Mouse (Mus musculus): ENCODE data around the gene Gm3233.
"Not testable (repeated sequence)": the region's sequence is repeated elsewhere in the genome, so short reads cannot be mapped to it uniquely, and the experiment has no call there.

Gene Gm3233

GRCm38 (mm10) chr10:77759582-77759981, at the start of gene Gm3233:
TSS of gene Gm3233 (minus strand) at chr10:77759682.
- not testable (repeated sequence) for ATAC-seq (ENCODE audit: insufficient number of reproducible peaks, low FRiP score, low TSS enrichment)

GRCm38 (mm10) chr10:77804095-77804494, 44.6 kb upstream of the Gm3233 start:
- ATAC-seq (ENCODE audit: insufficient number of reproducible peaks, low FRiP score, low TSS enrichment), result no peak

GRCm38 (mm10) chr10:77798921-77799508, 39.5 kb upstream of the Gm3233 start, which contains the start of gene Gm19668:
TSS of gene Gm19668 (minus strand) at chr10:77799133.
- no peak for ATAC-seq (ENCODE audit: insufficient number of reproducible peaks, low FRiP score, low TSS enrichment)

- ATAC-seq (ENCODE audit: insufficient number of reproducible peaks, low FRiP score, low TSS enrichment), result not testable (repeated sequence)
These were observed 38.9 kb upstream of the Gm3233 start for GRCm38 (mm10) chr10:77798164-77798920.

GRCm38 (mm10) chr10:77797677-77798076, 38.2 kb upstream of the Gm3233 start:
- ATAC-seq (ENCODE audit: insufficient number of reproducible peaks, low FRiP score, low TSS enrichment), result no peak

GRCm38 (mm10) chr10:77794976-77795375, 35.5 kb upstream of the Gm3233 start, which contains the start of gene Gm9639:
TSS of gene Gm9639 (minus strand) at chr10:77795076.
- no peak for ATAC-seq (ENCODE audit: insufficient number of reproducible peaks, low FRiP score, low TSS enrichment)

GRCm38 (mm10) chr10:77788621-77789020, 29.1 kb upstream of the Gm3233 start:
- no peak for ATAC-seq (ENCODE audit: insufficient number of reproducible peaks, low FRiP score, low TSS enrichment)

- not testable (repeated sequence) for ATAC-seq (ENCODE audit: insufficient number of reproducible peaks, low FRiP score, low TSS enrichment)
These were observed 28.4 kb upstream of the Gm3233 start, which contains the start of gene Gm7137 for GRCm38 (mm10) chr10:77787876-77788275. TSS of gene Gm7137 (minus strand) at chr10:77788200.

- ATAC-seq (ENCODE audit: insufficient number of reproducible peaks, low FRiP score, low TSS enrichment), result not testable (repeated sequence)
These were observed 23.9 kb upstream of the Gm3233 start for GRCm38 (mm10) chr10:77783396-77783795.

GRCm38 (mm10) chr10:77782442-77782841, 23.0 kb upstream of the Gm3233 start, which contains the start of gene Gm3250:
TSS of gene Gm3250 (minus strand) at chr10:77782542.
- not testable (repeated sequence) for ATAC-seq (ENCODE audit: insufficient number of reproducible peaks, low FRiP score, low TSS enrichment)

GRCm38 (mm10) chr10:77776844-77777243, 17.4 kb upstream of the Gm3233 start, which contains the start of gene Gm7138:
TSS of gene Gm7138 (minus strand) at chr10:77776944.
- not testable (repeated sequence) for ATAC-seq (ENCODE audit: insufficient number of reproducible peaks, low FRiP score, low TSS enrichment)

- ATAC-seq (ENCODE audit: insufficient number of reproducible peaks, low FRiP score, low TSS enrichment), result not testable (repeated sequence)
These were observed 12.7 kb upstream of the Gm3233 start for GRCm38 (mm10) chr10:77772142-77772541.

- ATAC-seq (ENCODE audit: insufficient number of reproducible peaks, low FRiP score, low TSS enrichment), result not testable (repeated sequence)
These were observed 11.7 kb upstream of the Gm3233 start, which contains the start of gene Gm3238 for GRCm38 (mm10) chr10:77771225-77771624. TSS of gene Gm3238 (minus strand) at chr10:77771325.

GRCm38 (mm10) chr10:77769727-77770126, 10.2 kb upstream of the Gm3233 start:
- no peak for ATAC-seq (ENCODE audit: insufficient number of reproducible peaks, low FRiP score, low TSS enrichment)

GRCm38 (mm10) chr10:77753448-77753847, 6.0 kb downstream of the Gm3233 start:
- ATAC-seq (ENCODE audit: insufficient number of reproducible peaks, low FRiP score, low TSS enrichment), result no peak

- not testable (repeated sequence) for ATAC-seq (ENCODE audit: insufficient number of reproducible peaks, low FRiP score, low TSS enrichment)
These were observed 7.2 kb downstream of the Gm3233 start for GRCm38 (mm10) chr10:77752312-77752711.

- not testable (repeated sequence) for ATAC-seq (ENCODE audit: insufficient number of reproducible peaks, low FRiP score, low TSS enrichment)
These were observed 8.2 kb downstream of the Gm3233 start, which contains the start of gene Gm9736 for GRCm38 (mm10) chr10:77751254-77751653. TSS of gene Gm9736 (minus strand) at chr10:77751354.

- not testable (repeated sequence) for ATAC-seq (ENCODE audit: insufficient number of reproducible peaks, low FRiP score, low TSS enrichment)
These were observed 8.8 kb downstream of the Gm3233 start for GRCm38 (mm10) chr10:77750686-77751085.

GRCm38 (mm10) chr10:77741924-77742688, 17.4 kb downstream of the Gm3233 start, which contains the start of gene Gm18596:
TSS of gene Gm18596 (minus strand) at chr10:77742638.
- not testable (repeated sequence) for ATAC-seq (ENCODE audit: insufficient number of reproducible peaks, low FRiP score, low TSS enrichment)

- no peak for ATAC-seq (ENCODE audit: insufficient number of reproducible peaks, low FRiP score, low TSS enrichment)
These were observed 20.6 kb downstream of the Gm3233 start for GRCm38 (mm10) chr10:77738929-77739328.

All from cerebellum, adult (tissue).